Mouse (Mus musculus) hindbrain, embryonic 13.5 days (tissue): ENCODE measurements at regions not wholly inside any gene's neighbourhood (a gene's known extent, or its start where the extent isn't known, plus 50 kb on each side); places are given as distances from the start of the nearest gene placed in this dataset.

Experiments used
- ATAC-seq: fragments of 200-750 bp; cut with Nextera tagmentation; 2 replicates; pipeline ENCODE4 v1.8.0; 2017; ENCODE audit warnings: moderate TSS enrichment; ENCODE audit not compliant: low FRiP score
- H3K27ac ChIP-seq: fragments of 300-500 bp; sonication (generic); 2 replicates; pipeline ENCODE4 v1.5.1; 2015; ENCODE audit warnings: inconsistent platforms, mild to moderate bottlenecking, moderate library complexity
- H3K27me3 ChIP-seq: fragments of 300-500 bp; sonication (generic); 2 replicates; pipeline ENCODE4 v1.6.1; 2015; ENCODE audit warnings: mild to moderate bottlenecking, inconsistent platforms
- H3K36me3 ChIP-seq: fragments of 300-500 bp; sonication (generic); 2 replicates; pipeline ENCODE4 v1.6.1; 2015; ENCODE audit warnings: mild to moderate bottlenecking, inconsistent platforms
- H3K4me1 ChIP-seq: fragments of 300-500 bp; sonication (generic); replicated peaks from 2 replicates; pipeline ENCODE4 v1.6.1; 2015; ENCODE audit warnings: inconsistent platforms
- H3K4me2 ChIP-seq: fragments of 300-500 bp; sonication (generic); 2 replicates; pipeline ENCODE4 v1.6.1; 2015; ENCODE audit warnings: inconsistent platforms, mild to moderate bottlenecking, moderate library complexity
- H3K4me3 ChIP-seq: fragments of 300-500 bp; sonication (generic); 2 replicates; pipeline ENCODE4 v1.5.1; 2015; ENCODE audit warnings: mild to moderate bottlenecking, inconsistent platforms
- H3K9ac ChIP-seq: fragments of 300-500 bp; sonication (generic); 2 replicates; pipeline ENCODE4 v1.6.1; 2015; ENCODE audit warnings: mild to moderate bottlenecking, inconsistent platforms
- H3K9me3 ChIP-seq: fragments of 300-500 bp; sonication (generic); 2 replicates; pipeline ENCODE4 v1.6.1; 2016; ENCODE audit warnings: inconsistent platforms
- WGBS: fragments of 180-500 bp; shearing (Covaris S2); methylation state at CpG from one replicate; pipeline ENCODE4 v1.1.7; 2015; 5-methylcytosine and 5-hydroxymethylcytosine counted together

DNA sequence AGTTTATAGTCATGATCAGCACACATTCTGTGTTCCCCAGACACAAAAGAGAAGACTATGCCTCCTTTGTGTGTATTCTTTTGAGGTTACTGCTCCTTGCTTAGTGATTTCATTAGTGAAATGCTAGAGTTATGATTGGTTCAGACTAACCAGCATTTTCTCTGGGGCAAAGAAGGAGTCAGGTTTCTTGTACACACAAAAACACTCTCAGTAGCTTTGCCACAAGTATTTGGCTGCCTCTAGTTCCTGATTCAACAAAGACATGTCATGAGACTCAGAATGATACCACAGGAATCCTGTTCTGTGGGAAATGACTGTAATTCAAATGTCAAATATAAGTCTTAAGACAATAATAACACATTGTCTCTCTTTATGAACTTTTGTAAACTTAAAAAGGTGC, 86.9 kb downstream of the Alx1 start:
- no peaks in the 10 kb centered on the region for H3K27me3 ChIP-seq
- no peak overlapping the region for H3K27ac ChIP-seq
- H3K9ac ChIP-seq: no peak overlapping the region
- H3K4me1 ChIP-seq: no peaks in the 10 kb centered on the region
- H3K4me3 ChIP-seq: no peak overlapping the region
- no peaks in the 10 kb centered on the region for H3K36me3 ChIP-seq
- ATAC-seq: no peak
- H3K9me3 ChIP-seq: no peaks in the 10 kb centered on the region
- no peak overlapping the region for H3K4me2 ChIP-seq

DNA sequence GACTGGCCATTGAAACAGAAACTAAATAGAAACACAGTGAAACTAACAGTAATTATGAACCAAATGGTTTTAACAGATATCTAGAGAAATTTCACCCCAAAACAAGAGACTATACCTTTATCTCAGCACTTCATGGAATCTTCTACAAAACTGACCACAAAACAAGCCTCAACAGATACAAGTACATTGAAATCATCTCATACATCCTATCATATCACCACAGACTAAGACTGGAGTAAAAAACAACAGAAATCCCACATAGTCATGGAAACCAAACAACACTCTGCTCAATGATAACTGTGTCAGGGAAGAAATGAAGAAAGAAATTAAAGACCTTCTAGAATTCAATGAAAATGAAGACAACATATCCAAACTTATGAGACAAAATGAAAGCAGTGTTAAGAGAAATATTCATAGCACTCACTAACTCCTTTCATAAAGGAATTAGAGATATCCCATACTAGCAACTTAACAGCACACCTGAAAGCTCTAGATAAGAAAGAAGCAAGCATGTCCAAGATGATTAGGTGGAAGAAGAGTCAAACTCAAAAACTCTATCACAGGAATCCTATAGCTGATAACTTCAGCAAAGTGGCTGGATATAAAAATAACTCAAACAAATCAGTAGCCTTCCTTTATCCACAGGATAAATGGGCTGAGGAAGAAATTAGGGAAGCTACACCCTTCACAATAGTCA, 89.0 kb downstream of the Alx1 start:
- H3K4me3 ChIP-seq: no peak overlapping the region
- no peak overlapping the region for H3K27ac ChIP-seq
- no peak overlapping the region for H3K4me2 ChIP-seq
- H3K9me3 ChIP-seq: no peaks in the 10 kb centered on the region
- no peaks in the 10 kb centered on the region for H3K4me1 ChIP-seq
- H3K27me3 ChIP-seq: no peaks in the 10 kb centered on the region
- no peak for ATAC-seq
- H3K36me3 ChIP-seq: no peaks in the 10 kb centered on the region
- no peak overlapping the region for H3K9ac ChIP-seq

DNA sequence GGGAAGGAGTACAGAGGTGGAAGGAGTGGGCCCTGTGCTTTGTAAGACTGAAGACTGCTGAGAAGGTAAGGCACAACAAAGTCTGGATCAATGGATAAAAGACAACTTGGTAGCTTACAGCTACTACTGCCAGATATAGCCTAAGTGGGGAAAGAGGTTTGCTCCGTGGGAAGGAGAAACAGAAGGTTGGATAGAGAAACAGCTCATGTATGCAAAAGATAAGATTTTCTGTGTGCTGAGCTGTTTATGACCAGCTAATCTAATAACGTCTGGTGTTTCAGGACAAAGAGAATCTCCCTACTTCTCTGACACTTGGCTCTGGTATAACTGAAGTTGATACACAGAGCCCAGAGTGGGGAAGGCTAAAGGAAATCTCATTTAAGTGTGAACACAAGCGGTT, 98.6 kb downstream of the Alx1 start:
- Histone ChIP-seq H3K27ac (no peak overlapping the region), H3K27me3 (no peaks in the 10 kb centered on the region), H3K36me3 (no peaks in the 10 kb centered on the region), H3K4me1 (no peaks in the 10 kb centered on the region), H3K9ac (no peak overlapping the region), H3K9me3 (no peaks in the 10 kb centered on the region), H3K4me2 (no peak overlapping the region), H3K4me3 (no peak overlapping the region)
- 78% methylated on average over 3 of the region's 3 CpGs for WGBS
- ATAC-seq: no peak

DNA sequence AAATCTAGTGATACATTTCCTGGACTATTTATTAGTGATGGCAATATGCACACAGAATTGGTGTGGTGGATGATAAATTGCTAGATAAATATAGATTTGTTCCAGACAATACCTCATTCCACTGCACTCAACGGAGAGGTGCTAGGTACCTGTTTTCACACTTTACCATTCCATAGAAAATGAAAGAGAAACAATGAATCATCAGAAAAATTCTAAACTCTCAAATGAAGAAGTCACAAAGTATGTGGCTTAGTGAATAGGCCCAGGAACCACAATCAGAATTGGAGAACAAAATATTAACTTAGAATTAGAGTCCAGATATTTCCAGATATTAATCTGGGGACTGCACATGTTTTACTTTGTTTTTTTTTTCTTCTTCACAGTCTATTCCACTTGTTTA, 101.4 kb downstream of the Alx1 start:
- no peak overlapping the region for H3K9ac ChIP-seq
- no peak overlapping the region for H3K27ac ChIP-seq
- H3K4me2 ChIP-seq: no peak overlapping the region
- no peaks in the 10 kb centered on the region for H3K9me3 ChIP-seq
- H3K36me3 ChIP-seq: no peaks in the 10 kb centered on the region
- H3K27me3 ChIP-seq: no peaks in the 10 kb centered on the region
- ATAC-seq: no peak
- 74% methylated on average over 1 of the region's 1 CpGs for WGBS
- no peaks in the 10 kb centered on the region for H3K4me1 ChIP-seq
- H3K4me3 ChIP-seq: no peak overlapping the region

DNA sequence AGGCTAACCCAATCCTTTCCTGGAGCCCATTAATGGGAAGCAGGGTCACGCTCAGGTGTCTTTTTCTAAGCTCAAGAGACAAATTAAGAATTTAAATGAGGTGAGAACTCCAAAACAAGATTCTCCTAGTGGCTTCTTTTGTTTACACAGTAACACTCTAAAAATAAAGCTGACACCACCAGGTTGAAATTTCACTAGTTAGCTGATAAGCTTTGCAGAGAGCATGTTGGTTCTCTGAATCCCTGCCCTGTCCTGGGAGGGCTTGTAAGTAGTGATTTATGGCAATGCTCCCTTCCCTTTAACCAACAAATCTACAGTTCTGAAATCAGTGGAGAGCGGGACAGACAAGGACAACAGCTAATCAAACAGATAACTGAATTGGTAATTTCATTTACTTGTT, 132.6 kb downstream of the Alx1 start:
- no peaks in the 10 kb centered on the region for H3K36me3 ChIP-seq
- no peak overlapping the region for H3K27ac ChIP-seq
- H3K4me3 ChIP-seq: no peak overlapping the region
- no peak overlapping the region for H3K9ac ChIP-seq
- no peaks in the 10 kb centered on the region for H3K9me3 ChIP-seq
- no peak overlapping the region for H3K4me2 ChIP-seq
- H3K4me1 ChIP-seq: no peaks in the 10 kb centered on the region
- ATAC-seq: no peak
- 46% methylated on average over 2 of the region's 2 CpGs for WGBS
- no peaks in the 10 kb centered on the region for H3K27me3 ChIP-seq

DNA sequence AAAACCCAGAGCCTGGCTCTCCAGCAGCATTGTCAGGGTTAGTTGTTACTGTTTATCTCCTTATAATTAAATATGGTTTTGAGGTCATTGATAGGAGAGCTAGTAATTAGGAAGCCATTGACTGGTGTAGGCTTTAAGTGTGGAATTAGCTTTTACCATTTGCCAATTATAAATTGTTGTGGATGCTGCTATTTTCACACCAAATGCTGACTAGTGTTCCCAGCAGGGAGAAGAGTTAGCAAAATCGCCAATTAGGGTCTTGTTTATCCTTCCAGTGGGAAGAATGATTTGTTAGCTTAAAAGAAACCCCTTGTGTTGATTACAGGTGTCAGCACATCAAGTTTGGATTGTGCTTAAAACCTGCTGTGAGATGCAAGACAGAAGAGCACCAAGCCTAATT, 134.1 kb downstream of the Alx1 start:
- 20% methylated on average over 1 of the region's 1 CpGs for WGBS
- no peaks in the 10 kb centered on the region for H3K4me1 ChIP-seq

DNA sequence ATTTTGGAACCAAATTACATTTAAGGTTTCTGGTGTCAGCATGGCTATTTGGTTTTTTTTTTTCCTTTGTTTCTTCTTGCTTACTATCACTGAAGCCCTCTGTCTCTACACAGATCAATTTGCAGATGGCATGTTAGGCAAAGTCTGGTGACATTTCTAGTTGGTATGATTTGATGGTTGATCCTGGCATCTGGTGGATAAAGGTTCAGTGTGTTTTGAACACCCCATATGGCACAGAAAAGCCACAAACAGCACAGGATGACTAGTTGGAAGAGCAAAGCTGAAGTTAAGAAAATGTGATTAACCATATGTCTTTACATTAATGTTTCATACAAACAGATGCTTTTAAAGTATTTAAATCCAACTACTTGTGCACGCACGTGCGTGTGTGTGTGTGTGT, 137.6 kb downstream of the Alx1 start:
- no peak for ATAC-seq
- 88% methylated on average over 3 of the region's 3 CpGs for WGBS
- no peaks in the 10 kb centered on the region for H3K27me3 ChIP-seq
- H3K9me3 ChIP-seq: no peaks in the 10 kb centered on the region
- no peak overlapping the region for H3K27ac ChIP-seq
- no peaks in the 10 kb centered on the region for H3K36me3 ChIP-seq
- H3K4me3 ChIP-seq: no peak overlapping the region
- H3K4me1 ChIP-seq: no peaks in the 10 kb centered on the region
- no peak overlapping the region for H3K9ac ChIP-seq
- H3K4me2 ChIP-seq: no peak overlapping the region

More for the DNA sequence above, 134.1 kb downstream of the Alx1 start:
- Histone ChIP-seq H3K9me3 (no peaks in the 10 kb centered on the region), H3K27me3 (no peaks in the 10 kb centered on the region), H3K9ac (no peak overlapping the region), H3K4me3 (no peak overlapping the region), H3K4me2 (no peak overlapping the region), H3K27ac (no peak overlapping the region), H3K36me3 (no peaks in the 10 kb centered on the region)
- ATAC-seq: no peak

DNA sequence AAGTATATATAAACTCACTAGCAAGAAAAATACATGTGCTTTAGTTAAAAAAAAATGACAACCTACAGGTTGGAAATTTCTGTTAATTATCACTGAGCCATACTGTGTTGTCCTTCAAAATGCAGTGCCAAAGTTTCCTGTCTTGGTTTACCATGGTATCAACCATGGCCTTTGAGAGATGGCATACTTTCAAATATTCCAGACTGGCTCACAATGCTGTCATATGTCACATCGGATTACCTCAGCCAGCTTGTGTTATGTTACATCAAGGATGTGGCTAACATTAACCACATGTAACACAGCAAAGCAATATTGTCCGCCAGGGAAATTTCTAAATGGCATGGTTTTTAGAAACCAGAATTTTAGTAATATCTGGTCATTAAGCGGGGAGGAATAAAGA, 140.3 kb downstream of the Alx1 start:
- no peak for ATAC-seq
- H3K36me3 ChIP-seq: no peaks in the 10 kb centered on the region
- H3K27ac ChIP-seq: no peak overlapping the region
- H3K4me2 ChIP-seq: no peak overlapping the region
- WGBS: 93% methylated on average over 3 of the region's 3 CpGs
- no peaks in the 10 kb centered on the region for H3K4me1 ChIP-seq
- no peaks in the 10 kb centered on the region for H3K9me3 ChIP-seq
- H3K9ac ChIP-seq: no peak overlapping the region
- no peaks in the 10 kb centered on the region for H3K27me3 ChIP-seq
- no peak overlapping the region for H3K4me3 ChIP-seq

DNA sequence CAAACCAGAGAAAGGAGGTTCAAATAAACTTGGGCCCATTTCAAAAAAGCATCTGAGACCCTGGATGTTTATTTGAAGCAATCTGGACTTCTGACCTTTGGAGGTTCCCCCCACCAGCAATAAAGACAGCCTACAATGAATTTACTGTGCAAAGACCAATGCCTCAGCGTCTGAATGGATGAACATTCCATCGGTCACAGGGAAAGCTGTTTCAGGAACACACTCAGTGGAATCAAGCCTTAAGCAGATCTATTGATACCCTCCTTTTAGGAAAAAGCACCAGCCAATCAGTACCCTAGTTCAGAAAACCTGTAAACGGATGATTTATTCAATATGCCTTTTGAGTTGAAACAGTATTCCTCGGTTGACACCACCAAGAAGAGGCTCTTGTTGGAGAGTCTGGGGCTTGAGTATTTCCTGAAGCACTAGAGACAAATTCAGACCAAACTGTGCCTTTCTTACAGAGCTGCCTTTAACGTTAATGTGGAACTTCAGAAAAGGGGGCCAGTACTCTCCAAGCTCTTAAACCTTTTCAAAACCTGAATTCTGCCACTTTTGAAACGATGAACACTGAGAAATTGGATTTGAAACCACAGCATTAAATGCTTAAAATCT, 148.1 kb downstream of the Alx1 start:
- WGBS: 66% methylated on average over 6 of the region's 6 CpGs
- H3K4me1 ChIP-seq: peaks cover 3% of the 10 kb centered on the region; the same call in 1 of the 2 replicates
- no peak overlapping the region for H3K27ac ChIP-seq
- no peaks in the 10 kb centered on the region for H3K9me3 ChIP-seq
- no peaks in the 10 kb centered on the region for H3K27me3 ChIP-seq
- H3K4me3 ChIP-seq: no peak overlapping the region
- no peak overlapping the region for H3K4me2 ChIP-seq
- H3K36me3 ChIP-seq: no peaks in the 10 kb centered on the region
- ATAC-seq: no peak
- H3K9ac ChIP-seq: no peak overlapping the region

DNA sequence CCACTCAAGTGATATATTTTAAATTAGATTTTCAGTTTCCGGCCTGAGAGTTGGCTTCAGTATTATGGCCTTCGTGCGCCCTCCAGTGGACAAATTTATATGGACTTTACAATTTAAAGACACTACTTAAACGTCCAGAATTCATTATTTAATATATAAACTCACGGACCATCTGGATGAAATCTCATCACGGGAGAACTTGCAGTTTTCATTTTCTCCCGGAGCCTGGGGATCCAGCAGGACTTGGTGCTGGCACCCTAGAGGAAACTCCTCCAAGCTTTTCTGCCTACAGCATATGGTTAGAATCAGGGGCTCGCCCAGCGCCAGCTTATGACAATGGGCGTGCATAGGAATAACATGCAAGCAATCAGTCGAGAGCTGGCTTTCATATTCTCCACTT, 152.0 kb downstream of the Alx1 start:
- Histone ChIP-seq H3K27ac (no peak overlapping the region), H3K4me2 (peak overlapping the region; percentile 26; the same call in 1 of the 2 replicates), H3K4me3 (no peak overlapping the region), H3K36me3 (no peaks in the 10 kb centered on the region), H3K9ac (no peak overlapping the region), H3K27me3 (no peaks in the 10 kb centered on the region), H3K4me1 (peaks cover 3% of the 10 kb centered on the region; the same call in 1 of the 2 replicates), H3K9me3 (no peaks in the 10 kb centered on the region)
- 0 out of 2 replicates have a peak, but pooled peaks have one; percentile 49 for ATAC-seq
- 35% methylated on average over 11 of the region's 11 CpGs for WGBS

DNA sequence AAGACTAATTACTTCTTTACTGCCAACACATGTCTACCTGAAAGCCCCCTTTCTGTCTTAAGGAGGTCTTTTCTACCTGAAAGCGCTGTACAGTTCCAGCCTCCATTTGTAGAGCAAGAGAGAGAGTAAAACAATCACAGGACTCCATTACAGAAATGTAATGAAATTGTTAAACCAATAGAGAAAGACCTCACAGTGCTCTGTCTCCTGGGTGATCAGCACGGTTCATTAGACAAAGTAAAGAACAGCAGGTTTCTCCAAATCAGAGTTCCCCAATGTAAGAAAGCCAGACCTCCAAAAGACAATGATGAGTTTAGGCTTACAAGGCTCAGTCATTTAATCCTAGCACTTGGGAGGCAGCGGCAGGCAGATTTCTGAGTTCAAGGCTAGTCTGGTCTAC, 153.1 kb downstream of the Alx1 start:
- peaks cover 3% of the 10 kb centered on the region; the same call in 1 of the 2 replicates for H3K4me1 ChIP-seq
- H3K4me2 ChIP-seq: no peak overlapping the region
- WGBS: 33% methylated on average over 3 of the region's 3 CpGs
- H3K36me3 ChIP-seq: no peaks in the 10 kb centered on the region
- no peaks in the 10 kb centered on the region for H3K27me3 ChIP-seq
- ATAC-seq: 0 out of 2 replicates have a peak, but pooled peaks have one; percentile 24
- no peak overlapping the region for H3K27ac ChIP-seq
- no peak overlapping the region for H3K4me3 ChIP-seq
- no peaks in the 10 kb centered on the region for H3K9me3 ChIP-seq
- no peak overlapping the region for H3K9ac ChIP-seq

DNA sequence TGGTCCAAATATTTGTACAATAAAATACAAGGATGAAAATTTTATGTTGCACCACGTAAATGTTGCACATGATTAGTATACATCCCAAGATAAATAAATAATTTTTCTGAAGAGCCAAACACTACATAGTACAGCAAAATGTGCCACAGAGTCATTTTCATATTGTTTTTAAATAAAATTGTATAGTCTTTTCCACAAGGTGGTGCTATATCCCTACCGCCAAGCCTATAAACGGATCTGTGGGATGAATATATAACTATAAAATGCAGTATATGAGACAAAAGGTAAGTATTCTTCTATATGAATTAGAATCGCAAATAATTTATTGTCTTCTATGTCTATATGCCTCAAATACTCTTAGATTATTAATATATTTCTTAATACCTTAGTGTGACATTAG, 163.1 kb downstream of the Alx1 start:
- H3K4me2 ChIP-seq: no peak overlapping the region
- H3K27me3 ChIP-seq: no peaks in the 10 kb centered on the region
- WGBS: 34% methylated on average over 4 of the region's 4 CpGs
- no peak overlapping the region for H3K9ac ChIP-seq
- no peaks in the 10 kb centered on the region for H3K36me3 ChIP-seq
- peak; percentile 21; the same call in 1 of the 2 replicates for ATAC-seq
- H3K4me1 ChIP-seq: no peaks in the 10 kb centered on the region
- no peaks in the 10 kb centered on the region for H3K9me3 ChIP-seq
- H3K4me3 ChIP-seq: no peak overlapping the region
- no peak overlapping the region for H3K27ac ChIP-seq

DNA sequence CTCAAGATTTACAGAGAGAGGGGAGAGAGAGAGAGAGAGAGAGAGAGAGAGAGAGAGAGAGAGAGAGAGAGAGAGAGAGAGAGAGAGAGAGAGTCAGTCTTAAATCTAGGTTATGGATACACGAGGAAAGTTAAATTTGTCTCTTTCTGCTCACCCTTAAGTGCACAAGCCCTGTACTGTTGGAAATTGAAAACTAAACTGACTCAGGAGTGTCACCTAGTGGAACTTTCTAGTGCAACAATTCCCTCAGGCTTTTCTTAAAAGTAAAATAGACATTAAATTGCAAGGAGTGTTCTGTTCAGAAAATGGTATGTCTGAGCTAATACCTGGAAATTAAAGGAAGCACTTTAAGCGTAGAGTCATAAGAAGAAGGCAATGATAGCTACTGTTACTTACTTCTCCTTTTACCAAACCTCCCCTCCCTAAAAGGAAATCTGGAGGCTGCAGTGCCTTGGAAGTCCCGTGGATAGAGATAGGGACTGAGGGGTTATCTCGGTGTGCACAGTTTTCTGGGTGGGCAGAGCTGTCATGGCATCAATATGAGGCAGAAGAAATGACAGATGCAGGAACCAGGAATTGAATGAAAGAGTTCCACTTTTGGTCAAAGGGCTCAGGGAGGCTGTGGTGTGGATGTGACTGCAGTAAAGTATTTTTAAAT, 193.3 kb downstream of the Alx1 start:
- no peak overlapping the region for H3K27ac ChIP-seq
- 64% methylated on average over 4 of the region's 4 CpGs for WGBS
- no peak for ATAC-seq
- no peak overlapping the region for H3K4me2 ChIP-seq
- H3K4me1 ChIP-seq: no peaks in the 10 kb centered on the region
- H3K27me3 ChIP-seq: no peaks in the 10 kb centered on the region
- no peaks in the 10 kb centered on the region for H3K36me3 ChIP-seq
- H3K9ac ChIP-seq: no peak overlapping the region
- H3K9me3 ChIP-seq: no peaks in the 10 kb centered on the region
- H3K4me3 ChIP-seq: no peak overlapping the region
